Mouse (Mus musculus): Measurements from ENCODE around the gene Slc16a1. TPM values are rescaled to one million over a fixed set of nuclear protein-coding genes. Genes with fewer than 3 reads are reported as not detected.
"Not testable (repeated sequence)": the region's sequence is repeated elsewhere in the genome, so short reads cannot be mapped to it uniquely, and the experiment has no call there.

Slc16a1 gene
- polyA plus RNA-seq, 1 experiment from 2014 or later, result 44.0 TPM

GRCm38 (mm10) chr3:104701761-104702160 is 63.3 kb downstream of the Slc16a1 start:
- H3K36me3 ChIP-seq (ENCODE audit: insufficient read depth, low read length), result no peaks in the 10 kb centered on the region
- WGBS, result 89% methylated on average over 1 of the region's 1 CpGs
- no peaks in the 10 kb centered on the region for H3K27me3 ChIP-seq (ENCODE audit: insufficient read depth, low read length)
- H3K4me1 ChIP-seq (ENCODE audit: insufficient read depth, low read length), result 0 out of 2 replicates have a peak, but pooled peaks cover 5% of the 10 kb centered on the region
- no peak overlapping the region for H3K27ac ChIP-seq (ENCODE audit: low read length)
- no peaks in the 10 kb centered on the region for H3K9me3 ChIP-seq (ENCODE audit: low read length)
- H3K9ac ChIP-seq (replicated peaks; ENCODE audit: low read length), result no peak overlapping the region
- no peak overlapping the region for H3K4me3 ChIP-seq (ENCODE audit: low read length)
- no peak overlapping the region for H3K4me2 ChIP-seq (replicated peaks; ENCODE audit: low read depth, low read length)
- no peak for ATAC-seq (ENCODE audit: low FRiP score, low TSS enrichment)

- no peaks in the 10 kb centered on the region for H3K36me3 ChIP-seq (ENCODE audit: insufficient read depth, low read length)
- H3K4me1 ChIP-seq (ENCODE audit: insufficient read depth, low read length), result 0 out of 2 replicates have a peak, but pooled peaks cover 5% of the 10 kb centered on the region
- no peaks in the 10 kb centered on the region for H3K27me3 ChIP-seq (ENCODE audit: insufficient read depth, low read length)
- H3K4me3 ChIP-seq (ENCODE audit: low read length), result no peak overlapping the region
- ATAC-seq (ENCODE audit: low FRiP score, low TSS enrichment), result no peak
- no peaks in the 10 kb centered on the region for H3K9me3 ChIP-seq (ENCODE audit: low read length)
- 97% methylated on average over 4 of the region's 4 CpGs for WGBS
- no peak overlapping the region for H3K9ac ChIP-seq (replicated peaks; ENCODE audit: low read length)
- no peak overlapping the region for H3K27ac ChIP-seq (ENCODE audit: low read length)
- no peak overlapping the region for H3K4me2 ChIP-seq (replicated peaks; ENCODE audit: low read depth, low read length)
Measured at GRCm38 (mm10) chr3:104703941-104704340, 65.5 kb downstream of the Slc16a1 start.

GRCm38 (mm10) chr3:104706446-104706845 is 68.0 kb downstream of the Slc16a1 start:
- no peak overlapping the region for H3K27ac ChIP-seq (ENCODE audit: low read length)
- no peaks in the 10 kb centered on the region for H3K27me3 ChIP-seq (ENCODE audit: insufficient read depth, low read length)
- ATAC-seq (ENCODE audit: low FRiP score, low TSS enrichment), result no peak
- H3K4me1 ChIP-seq (ENCODE audit: insufficient read depth, low read length), result no peaks in the 10 kb centered on the region
- no peak overlapping the region for H3K9ac ChIP-seq (replicated peaks; ENCODE audit: low read length)
- H3K4me2 ChIP-seq (replicated peaks; ENCODE audit: low read depth, low read length), result no peak overlapping the region
- H3K4me3 ChIP-seq (ENCODE audit: low read length), result no peak overlapping the region
- WGBS, result 57% methylated on average over 2 of the region's 2 CpGs
- no peaks in the 10 kb centered on the region for H3K9me3 ChIP-seq (ENCODE audit: low read length)
- no peaks in the 10 kb centered on the region for H3K36me3 ChIP-seq (ENCODE audit: insufficient read depth, low read length)

DNA sequence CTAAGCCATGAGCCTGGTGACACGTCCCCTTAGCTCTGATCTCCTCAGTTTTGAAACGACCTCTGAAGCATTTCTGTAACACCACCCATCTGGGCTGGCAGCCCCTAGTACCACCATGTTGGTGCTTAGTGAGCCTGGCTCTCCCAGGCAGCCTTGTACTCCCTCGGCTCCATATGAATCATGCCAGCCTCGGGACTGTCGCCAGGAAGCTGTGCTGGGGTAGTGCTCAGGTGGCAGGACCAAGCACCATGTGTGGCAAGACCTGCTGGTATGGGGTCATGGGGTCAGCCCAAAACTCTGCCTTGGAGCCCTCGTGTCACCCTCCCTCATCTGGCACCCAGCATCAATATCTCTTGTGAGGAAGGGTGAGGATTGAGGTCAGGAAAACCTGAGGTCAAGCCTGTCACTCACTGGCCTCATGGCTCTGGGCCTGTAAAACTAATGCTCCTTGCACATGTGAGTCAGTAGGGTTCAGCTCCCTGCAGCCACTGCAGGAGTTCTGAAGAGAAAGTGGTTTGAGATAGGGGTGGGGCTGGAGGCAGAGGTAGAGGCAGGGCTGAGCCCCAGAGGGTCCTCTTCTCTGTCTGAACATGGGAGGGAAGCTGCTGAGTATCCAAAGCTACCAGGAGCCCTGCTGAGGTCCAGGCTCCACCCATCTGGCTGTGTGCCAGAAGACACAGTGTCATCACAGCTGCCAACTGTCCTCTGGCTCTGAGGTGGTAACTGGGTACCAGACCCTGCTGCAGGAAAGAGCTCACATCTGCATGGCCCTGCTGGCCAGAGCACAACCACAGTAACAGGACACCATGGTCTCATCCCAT is 68.7 kb downstream of the Slc16a1 start:
- 64% methylated on average over 6 of the region's 6 CpGs for WGBS
- not testable (repeated sequence) for H3K9ac ChIP-seq (replicated peaks; ENCODE audit: low read length); H3K36me3 ChIP-seq (ENCODE audit: insufficient read depth, low read length); H3K4me3 ChIP-seq (ENCODE audit: low read length); H3K4me2 ChIP-seq (replicated peaks; ENCODE audit: low read depth, low read length); H3K27ac ChIP-seq (ENCODE audit: low read length); H3K27me3 ChIP-seq (ENCODE audit: insufficient read depth, low read length); H3K9me3 ChIP-seq (ENCODE audit: low read length); H3K4me1 ChIP-seq (ENCODE audit: insufficient read depth, low read length)
- peak; percentile 81 for ATAC-seq (ENCODE audit: low FRiP score, low TSS enrichment)

DNA sequence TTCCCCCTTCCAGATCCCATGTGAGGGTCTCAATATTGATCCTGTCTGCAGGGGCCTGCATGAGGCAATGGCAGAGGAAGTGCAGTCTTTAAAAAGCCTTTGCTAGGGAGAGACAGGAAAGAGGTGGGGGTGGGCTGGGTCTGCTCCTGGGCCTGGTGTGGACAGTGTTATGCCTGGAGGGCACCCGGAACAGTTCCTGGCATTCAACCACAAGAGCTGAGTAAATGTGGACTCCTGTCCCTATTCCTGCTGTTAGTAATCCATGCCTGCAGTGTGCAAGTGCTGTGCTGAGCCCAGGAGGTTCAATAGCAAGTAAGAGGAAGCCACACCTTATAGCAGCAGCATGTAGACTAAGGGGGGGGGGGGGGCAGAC is 69.3 kb downstream of the Slc16a1 start:
- not testable (repeated sequence) for H3K4me1 ChIP-seq (ENCODE audit: insufficient read depth, low read length); H3K9ac ChIP-seq (replicated peaks; ENCODE audit: low read length); H3K4me2 ChIP-seq (replicated peaks; ENCODE audit: low read depth, low read length); H3K27ac ChIP-seq (ENCODE audit: low read length); H3K4me3 ChIP-seq (ENCODE audit: low read length); H3K27me3 ChIP-seq (ENCODE audit: insufficient read depth, low read length); H3K9me3 ChIP-seq (ENCODE audit: low read length); H3K36me3 ChIP-seq (ENCODE audit: insufficient read depth, low read length)
- WGBS, result 50% methylated on average over 1 of the region's 1 CpGs
- ATAC-seq (ENCODE audit: low FRiP score, low TSS enrichment), result peak; percentile 66

Other genes with a start within 250 kb of the Slc16a1 start
- 15.6 TPM in 2 replicates for gene Lrig2, start 126.8 kb upstream of the Slc16a1 start, polyA plus RNA-seq (2015; fragmentation: Nextera tagmentation; extraction: Ambion mirVana)
- 7.0 and 8.9 TPM in 2 replicates for gene Ppm1j, start 142.4 kb downstream of the Slc16a1 start, polyA plus RNA-seq (2015; fragmentation: Nextera tagmentation; extraction: Ambion mirVana)
- gene Fam19a3, start 143.2 kb downstream of the Slc16a1 start, polyA plus RNA-seq (2015; fragmentation: Nextera tagmentation; extraction: Ambion mirVana), result 0.18 and 0.20 TPM in 2 replicates
- 136 and 146 TPM in 2 replicates for gene Rhoc, start 149.7 kb downstream of the Slc16a1 start, polyA plus RNA-seq (2015; fragmentation: Nextera tagmentation; extraction: Ambion mirVana)
- 60.4 and 61.5 TPM in 2 replicates for gene Mov10, start 179.9 kb downstream of the Slc16a1 start, polyA plus RNA-seq (2015; fragmentation: Nextera tagmentation; extraction: Ambion mirVana)
- 36.0 and 39.9 TPM in 2 replicates for gene St7l, start 225.3 kb downstream of the Slc16a1 start, polyA plus RNA-seq (2015; fragmentation: Nextera tagmentation; extraction: Ambion mirVana)
- 194 and 209 TPM in 2 replicates for gene Capza1, start 225.8 kb downstream of the Slc16a1 start, polyA plus RNA-seq (2015; fragmentation: Nextera tagmentation; extraction: Ambion mirVana)